Mouse (Mus musculus): Measurements from ENCODE around the gene Col8a2. TPM values are rescaled to one million over a fixed set of nuclear protein-coding genes. Genes with fewer than 3 reads are reported as not detected.

The Col8a2 gene
- polyA plus RNA-seq, 1 experiment: 0.62 TPM

GRCm38 (mm10) chr4:126321111-126321853 is 34.7 kb downstream of the Col8a2 start, which contains the start of gene Adprhl2:
Gene Adprhl2 (minus strand): TSS chr4:126321703.
- Histone ChIP-seq H3K79me2 (ENCODE audit: control insufficient read depth, insufficient read depth) (peaks cover 25% of the 10 kb centered on the region), H3K36me3 (ENCODE audit: control insufficient read depth, insufficient read depth) (peaks cover 18% of the 10 kb centered on the region), H3ac (ENCODE audit: control insufficient read depth, insufficient read length, low read depth) (peak within 1 kb of the TSS; percentile 92), H3K79me3 (ENCODE audit: low read depth) (peaks cover 5% of the 10 kb centered on the region), H3K4me3 (ENCODE audit: insufficient read depth, poor library complexity, severe bottlenecking) (peak within 1 kb of the TSS; percentile 59), H3K27me3 (ENCODE audit: control insufficient read depth, insufficient read depth, insufficient read length) (no peaks in the 10 kb centered on the region)
- TF ChIP-seq MAX (IDR thresholded peaks at IDR 0.05) (peak; percentile 45), CEBPB (IDR thresholded peaks at IDR 0.05; ENCODE audit: low read depth) (no peak), CTCF (IDR thresholded peaks at IDR 0.05; ENCODE audit: control insufficient read depth, insufficient read depth, insufficient read length) (peak; percentile 100), MYOD1 (IDR thresholded peaks at IDR 0.05; ENCODE audit: control insufficient read depth, insufficient read length, low read depth) (peak; percentile 3)

DNA sequence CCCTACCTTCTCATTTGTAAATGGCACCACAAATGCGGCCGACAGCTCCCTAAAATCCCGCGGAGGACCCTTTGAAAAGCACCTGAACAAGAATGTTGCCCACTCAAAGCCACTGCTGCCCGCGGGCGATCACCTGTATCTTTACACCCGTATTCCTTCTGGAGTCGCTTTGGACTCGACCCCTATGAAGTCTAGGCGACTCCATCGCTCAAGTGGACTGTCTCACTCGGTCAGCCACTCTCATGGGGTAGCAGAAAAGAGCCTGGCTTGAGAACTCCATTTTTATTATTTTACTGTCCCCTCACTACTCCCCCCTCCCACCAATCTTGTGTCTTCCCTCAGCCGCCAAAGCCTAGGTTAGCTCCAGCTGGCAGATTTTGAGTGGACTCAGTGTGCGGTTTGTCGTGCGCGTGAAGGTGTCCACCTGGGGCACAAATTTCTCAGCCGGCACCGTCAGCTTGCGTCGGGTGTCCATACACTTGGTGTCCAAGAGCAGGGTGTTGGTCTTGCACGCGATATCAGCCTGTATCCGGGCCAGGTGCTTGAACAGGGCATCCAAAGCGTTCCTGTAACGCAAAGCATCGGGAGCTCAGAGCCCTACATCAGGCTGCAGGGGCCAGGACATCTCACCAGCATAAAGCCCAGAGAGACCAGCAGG is 35.4 kb downstream of the Col8a2 start:
- H3K27me3 ChIP-seq (ENCODE audit: control insufficient read depth, insufficient read depth, insufficient read length): no peaks in the 10 kb centered on the region
- TF ChIP-seq CEBPB (IDR thresholded peaks at IDR 0.05; ENCODE audit: low read depth): no peak
- no peak for TF ChIP-seq FOSL1 (IDR thresholded peaks at IDR 0.05; ENCODE audit: insufficient read depth, low read length, poor library complexity, severe bottlenecking)
- TF ChIP-seq USF1 (IDR thresholded peaks at IDR 0.05; ENCODE audit: low read depth): no peak
- TF ChIP-seq MYOD1 (IDR thresholded peaks at IDR 0.05; ENCODE audit: control insufficient read depth, insufficient read length, low read depth): no peak
- TF ChIP-seq MYOG (IDR thresholded peaks at IDR 0.05; ENCODE audit: control insufficient read depth, extremely low read depth, insufficient read length): no peak
- no peak for TF ChIP-seq MAX (IDR thresholded peaks at IDR 0.05)
- TF ChIP-seq CTCF (IDR thresholded peaks at IDR 0.05; ENCODE audit: control insufficient read depth, insufficient read depth, insufficient read length): no peak
- H3ac ChIP-seq (ENCODE audit: control insufficient read depth, insufficient read length, low read depth): no peak overlapping the region
- peaks cover 5% of the 10 kb centered on the region for H3K79me3 ChIP-seq (ENCODE audit: low read depth)
- H3K79me2 ChIP-seq (ENCODE audit: control insufficient read depth, insufficient read depth): peaks cover 25% of the 10 kb centered on the region
- peaks cover 11% of the 10 kb centered on the region for H3K36me3 ChIP-seq (ENCODE audit: control insufficient read depth, insufficient read depth)
- H3K4me3 ChIP-seq (ENCODE audit: insufficient read depth, poor library complexity, severe bottlenecking): peak overlapping the region; percentile 59

GRCm38 (mm10) chr4:126322646-126323045 is 36.1 kb downstream of the Col8a2 start:
- Histone ChIP-seq H3K79me2 (ENCODE audit: control insufficient read depth, insufficient read depth) (peaks cover 25% of the 10 kb centered on the region), H3K79me3 (ENCODE audit: low read depth) (peaks cover 5% of the 10 kb centered on the region), H3ac (ENCODE audit: control insufficient read depth, insufficient read length, low read depth) (no peak overlapping the region), H3K4me3 (ENCODE audit: insufficient read depth, poor library complexity, severe bottlenecking) (no peak overlapping the region), H3K36me3 (ENCODE audit: control insufficient read depth, insufficient read depth) (peaks cover 8% of the 10 kb centered on the region), H3K27me3 (ENCODE audit: control insufficient read depth, insufficient read depth, insufficient read length) (no peaks in the 10 kb centered on the region)
- no peak for TF ChIP-seq CEBPB (IDR thresholded peaks at IDR 0.05; ENCODE audit: low read depth)
- TF ChIP-seq FOSL1 (IDR thresholded peaks at IDR 0.05; ENCODE audit: insufficient read depth, low read length, poor library complexity, severe bottlenecking): no peak
- no peak for TF ChIP-seq MAX (IDR thresholded peaks at IDR 0.05)
- TF ChIP-seq MYOD1 (IDR thresholded peaks at IDR 0.05; ENCODE audit: control insufficient read depth, insufficient read length, low read depth): no peak
- TF ChIP-seq CTCF (IDR thresholded peaks at IDR 0.05; ENCODE audit: control insufficient read depth, insufficient read depth, insufficient read length): no peak
- no peak for TF ChIP-seq USF1 (IDR thresholded peaks at IDR 0.05; ENCODE audit: low read depth)
- TF ChIP-seq MYOG (IDR thresholded peaks at IDR 0.05; ENCODE audit: control insufficient read depth, extremely low read depth, insufficient read length): no peak

DNA sequence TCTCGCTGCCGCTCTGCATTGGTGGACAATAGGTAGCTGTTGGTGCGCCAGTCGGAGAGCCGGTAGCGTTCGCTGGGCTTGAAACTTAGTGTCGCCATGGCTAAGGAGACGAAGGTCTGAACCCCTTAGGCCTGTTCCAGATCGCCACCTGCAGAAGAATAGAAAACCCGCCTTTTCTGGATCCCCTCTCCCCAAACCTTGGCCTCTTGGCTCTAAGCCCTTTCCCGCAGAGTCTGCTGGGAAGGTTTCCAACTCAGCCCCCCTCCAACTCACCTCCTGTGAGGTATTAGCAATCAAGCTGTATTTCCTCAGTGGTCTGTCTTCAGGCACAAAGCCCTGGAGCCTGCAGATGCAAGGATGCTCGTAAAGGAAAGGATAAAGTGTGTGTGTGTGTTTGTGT is 38.3 kb downstream of the Col8a2 start:
- Histone ChIP-seq H3K36me3 (ENCODE audit: control insufficient read depth, insufficient read depth) (no peaks in the 10 kb centered on the region), H3K27me3 (ENCODE audit: control insufficient read depth, insufficient read depth, insufficient read length) (no peaks in the 10 kb centered on the region), H3K79me3 (ENCODE audit: low read depth) (peaks cover 5% of the 10 kb centered on the region), H3K4me3 (ENCODE audit: insufficient read depth, poor library complexity, severe bottlenecking) (no peak overlapping the region), H3ac (ENCODE audit: control insufficient read depth, insufficient read length, low read depth) (no peak overlapping the region), H3K79me2 (ENCODE audit: control insufficient read depth, insufficient read depth) (peaks cover 13% of the 10 kb centered on the region)
- no peak for TF ChIP-seq MAX (IDR thresholded peaks at IDR 0.05)
- no peak for TF ChIP-seq FOSL1 (IDR thresholded peaks at IDR 0.05; ENCODE audit: insufficient read depth, low read length, poor library complexity, severe bottlenecking)
- TF ChIP-seq CTCF (IDR thresholded peaks at IDR 0.05; ENCODE audit: control insufficient read depth, insufficient read depth, insufficient read length): no peak
- no peak for TF ChIP-seq MYOD1 (IDR thresholded peaks at IDR 0.05; ENCODE audit: control insufficient read depth, insufficient read length, low read depth)
- TF ChIP-seq USF1 (IDR thresholded peaks at IDR 0.05; ENCODE audit: low read depth): no peak
- TF ChIP-seq MYOG (IDR thresholded peaks at IDR 0.05; ENCODE audit: control insufficient read depth, extremely low read depth, insufficient read length): no peak
- no peak for TF ChIP-seq CEBPB (IDR thresholded peaks at IDR 0.05; ENCODE audit: low read depth)

- no peaks in the 10 kb centered on the region for H3K27me3 ChIP-seq (ENCODE audit: control insufficient read depth, insufficient read depth, insufficient read length)
- TF ChIP-seq CTCF (IDR thresholded peaks at IDR 0.05; ENCODE audit: control insufficient read depth, insufficient read depth, insufficient read length) (no peak), MYOD1 (IDR thresholded peaks at IDR 0.05; ENCODE audit: control insufficient read depth, insufficient read length, low read depth) (no peak), MYOG (IDR thresholded peaks at IDR 0.05; ENCODE audit: control insufficient read depth, extremely low read depth, insufficient read length) (no peak), CEBPB (IDR thresholded peaks at IDR 0.05; ENCODE audit: low read depth) (no peak), FOSL1 (IDR thresholded peaks at IDR 0.05; ENCODE audit: insufficient read depth, low read length, poor library complexity, severe bottlenecking) (no peak), MAX (IDR thresholded peaks at IDR 0.05) (no peak), USF1 (IDR thresholded peaks at IDR 0.05; ENCODE audit: low read depth) (no peak)
- no peak within 1 kb of the TSS for H3K4me3 ChIP-seq (ENCODE audit: insufficient read depth, poor library complexity, severe bottlenecking)
- no peaks in the 10 kb centered on the region for H3K36me3 ChIP-seq (ENCODE audit: control insufficient read depth, insufficient read depth)
- no peak within 1 kb of the TSS for H3ac ChIP-seq (ENCODE audit: control insufficient read depth, insufficient read length, low read depth)
- H3K79me2 ChIP-seq (ENCODE audit: control insufficient read depth, insufficient read depth): peaks cover 8% of the 10 kb centered on the region
- peaks cover 4% of the 10 kb centered on the region for H3K79me3 ChIP-seq (ENCODE audit: low read depth)
Measured at GRCm38 (mm10) chr4:126325281-126325861, 38.8 kb downstream of the Col8a2 start, which contains the start of gene Tekt2. Gene Tekt2 (minus strand): TSS chr4:126325688.
